Mouse (Mus musculus): ENCODE data around the gene Atg4d.

DNA sequence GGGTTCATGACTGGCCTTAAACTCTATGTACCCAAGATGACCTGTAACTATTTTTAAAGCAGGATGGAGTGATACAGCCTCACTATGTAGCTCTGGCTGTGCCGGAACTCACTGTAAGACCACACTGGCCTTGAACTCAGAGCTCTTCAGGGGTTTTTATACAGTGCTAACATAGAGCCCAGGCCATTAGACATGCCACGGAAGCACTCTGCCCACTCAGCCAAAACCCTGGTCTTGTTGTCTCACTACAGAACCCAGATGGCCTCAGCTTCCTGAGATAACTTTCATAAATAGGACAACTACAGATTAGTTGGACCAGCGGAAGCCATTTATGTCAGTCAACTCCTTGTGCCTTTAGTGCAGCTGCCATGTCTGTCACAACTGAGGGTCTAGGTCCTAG is 9.2 kb downstream of the Atg4d start:
- TF ChIP-seq CTCF (IDR thresholded peaks at IDR 0.05; ENCODE audit: low read depth, low read length) (no peak), POLR2A (IDR thresholded peaks at IDR 0.05; ENCODE audit: borderline replicate concordance, low read depth, low read length) (no peak)
